Mouse (Mus musculus) right cerebral cortex, postnatal 36 days (tissue): ENCODE measurements at regions not wholly inside any gene's neighbourhood (a gene's known extent, or its start where the extent isn't known, plus 50 kb on each side); places are given as distances from the start of the nearest gene placed in this dataset.

ENCODE experiments used
- DNase-seq, 2 experiments: peaks; one replicate each; pipeline ENCODE4 v3.0.0; 2022; ENCODE audit warnings: low spot score in 2 of 2, mixed read lengths in 1 of 2

DNA sequence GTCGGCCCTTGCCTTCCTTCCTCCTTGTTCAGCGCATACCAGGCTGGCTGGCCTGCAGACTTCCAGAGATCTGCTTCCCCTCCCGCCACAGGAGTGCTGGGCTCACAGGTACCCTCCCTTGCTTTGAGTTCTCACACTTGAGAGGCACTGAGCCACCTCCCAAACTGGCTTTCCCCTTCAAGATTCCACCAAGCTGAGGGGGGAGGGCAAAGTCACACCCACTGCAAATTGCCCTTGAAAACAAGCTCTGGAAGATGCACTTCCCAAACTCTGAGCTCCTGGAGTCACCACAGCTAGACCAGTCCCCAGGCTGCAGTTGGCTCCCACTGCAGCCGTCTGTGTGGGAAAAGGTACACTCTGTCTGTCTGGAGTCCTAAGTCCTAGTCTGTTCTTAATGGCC is 142.1 kb upstream of the Slc22a12 start:
- no peak for DNase-seq

DNA sequence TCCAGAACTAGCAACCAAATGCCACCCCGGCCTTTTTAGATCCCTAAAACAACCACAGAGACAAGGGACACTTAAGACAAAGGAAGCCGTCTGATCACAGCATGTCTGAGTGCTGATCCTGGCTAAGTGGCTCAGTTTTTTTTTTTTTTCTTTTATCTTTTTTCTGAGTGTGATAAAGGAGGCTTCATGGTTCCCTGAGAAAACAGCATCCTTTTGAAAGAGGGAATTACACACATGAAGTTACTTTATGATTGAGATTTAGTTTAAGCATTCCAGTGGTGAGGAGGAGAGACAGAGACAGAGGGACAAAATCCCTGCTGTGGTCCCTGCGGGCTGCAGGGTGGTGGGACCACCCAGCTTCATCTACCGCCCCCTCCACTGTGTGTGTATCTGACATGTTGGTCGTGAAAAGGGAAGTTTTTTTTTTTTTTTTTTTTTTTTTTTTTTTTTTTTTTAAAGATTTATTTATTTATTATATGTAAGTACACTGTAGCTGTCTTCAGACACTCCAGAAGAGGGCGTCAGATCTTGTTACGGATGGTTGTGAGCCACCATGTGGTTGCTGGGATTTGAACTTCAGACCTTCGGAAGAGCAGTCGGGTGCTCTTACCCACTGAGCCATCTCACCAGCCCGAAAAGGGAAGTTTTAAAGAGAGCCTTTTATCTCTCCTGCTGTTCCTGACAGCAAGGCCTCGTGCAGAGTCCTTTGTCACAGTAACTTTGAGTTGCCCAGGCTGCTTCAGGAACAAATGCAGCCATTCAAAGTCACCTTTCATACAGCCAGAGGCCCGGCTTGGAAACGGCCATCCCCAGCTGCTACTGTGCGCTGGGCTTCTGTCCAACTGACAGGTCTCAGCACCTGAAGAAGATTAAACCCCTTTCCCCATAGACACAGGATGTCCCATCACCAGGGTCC is 136.8 kb upstream of the Slc22a12 start:
- DNase-seq = no peak

DNA sequence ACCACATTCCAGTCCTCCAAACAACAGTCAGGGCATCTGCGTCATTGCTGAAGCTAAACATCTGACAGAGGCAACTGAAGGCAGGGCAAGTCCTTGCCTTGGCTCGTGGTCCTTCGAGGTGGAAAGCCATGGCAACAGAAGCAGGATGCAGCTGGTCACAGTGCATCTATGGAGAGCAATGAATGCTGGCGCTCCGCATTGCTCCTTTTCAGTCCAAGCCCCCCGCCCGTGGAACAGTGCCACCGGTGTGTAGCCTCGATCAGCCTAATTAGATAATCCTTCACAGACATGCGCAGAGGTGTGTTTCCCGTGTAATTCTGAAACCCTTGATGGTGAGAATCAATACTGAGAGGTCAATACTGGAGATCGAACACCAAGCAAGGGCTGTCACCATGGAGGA is 134.7 kb upstream of the Slc22a12 start:
- DNase-seq = no peak

DNA sequence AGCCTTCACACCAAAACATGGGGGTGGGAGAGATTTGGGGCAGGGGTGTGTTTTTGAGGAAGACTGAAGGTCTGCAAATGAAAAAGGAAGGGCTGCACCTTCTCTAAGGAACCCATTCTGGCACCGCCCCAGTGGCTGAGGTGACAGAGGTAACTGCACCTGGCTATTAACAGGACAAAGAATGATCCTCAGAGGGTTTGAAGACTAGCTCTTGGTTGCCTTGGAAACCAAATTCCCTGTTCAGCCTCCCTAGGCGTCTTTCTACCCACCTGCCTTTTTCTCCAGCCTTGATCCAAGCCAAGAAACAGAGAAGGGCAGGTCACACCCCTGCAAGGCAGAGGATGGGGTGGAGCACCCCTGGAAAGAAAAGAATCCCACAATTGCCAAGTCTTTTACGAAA is 132.8 kb upstream of the Slc22a12 start:
- no peak for DNase-seq

DNA sequence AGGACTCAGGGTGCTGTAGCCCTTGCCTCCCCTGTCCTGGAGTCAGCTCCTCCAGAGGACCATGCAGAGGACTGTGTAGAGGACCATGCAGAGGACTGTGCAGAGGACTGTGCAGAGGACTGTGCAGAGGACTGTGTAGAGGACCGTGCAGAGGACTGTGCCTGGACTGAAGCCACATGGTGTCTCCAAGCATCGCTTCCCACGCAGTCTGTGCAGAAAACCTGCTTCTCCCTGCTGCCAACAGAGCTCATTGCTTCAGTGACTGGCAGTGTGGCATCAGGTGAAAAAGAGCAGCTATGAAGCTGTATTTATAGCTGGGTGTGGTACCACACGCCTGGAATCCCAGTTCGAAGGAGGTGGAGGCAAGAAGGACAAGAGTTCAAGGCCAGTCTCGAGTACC is 128.9 kb upstream of the Slc22a12 start:
- DNase-seq = peak; percentile 75 to 81

DNA sequence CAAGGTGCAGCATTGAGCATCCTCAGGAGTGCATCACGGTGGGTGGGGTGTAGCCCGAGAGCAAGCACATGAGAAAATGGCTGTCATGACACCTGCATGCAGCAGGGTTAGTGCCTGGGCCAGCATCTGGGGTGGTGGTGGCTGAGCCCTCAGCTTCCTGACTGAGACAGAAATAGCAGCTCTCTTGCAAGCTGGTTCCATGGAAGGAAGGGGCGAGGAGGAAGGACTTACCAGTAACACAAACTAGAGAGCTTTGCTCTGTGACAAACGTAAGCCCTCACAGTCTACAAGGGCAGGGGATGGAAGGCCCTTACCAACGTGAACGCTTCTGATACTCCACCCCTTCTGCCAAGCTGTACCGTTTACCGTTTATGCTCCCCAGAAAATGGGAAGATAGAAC is 127.0 kb upstream of the Slc22a12 start:
- DNase-seq = no peak

DNA sequence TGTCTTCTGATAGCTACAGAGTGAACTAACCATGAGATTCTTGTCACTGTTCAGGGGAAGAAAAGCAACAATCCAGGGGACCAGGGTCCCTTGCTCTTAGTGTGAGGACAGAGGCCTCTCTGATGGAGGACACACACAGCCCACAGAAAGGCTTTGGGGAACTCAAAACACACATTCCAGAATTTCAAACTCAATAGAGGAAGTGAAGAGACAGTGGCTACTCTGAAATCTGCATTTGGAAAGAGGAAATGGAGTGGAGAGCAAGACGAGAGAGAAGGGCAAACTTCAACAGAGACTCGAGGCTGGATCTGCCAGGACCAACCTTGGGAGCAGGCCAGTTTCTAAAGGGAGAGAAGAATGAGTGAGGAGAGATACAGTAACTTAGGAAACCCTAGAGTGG is 125.7 kb upstream of the Slc22a12 start:
- no peak for DNase-seq

DNA sequence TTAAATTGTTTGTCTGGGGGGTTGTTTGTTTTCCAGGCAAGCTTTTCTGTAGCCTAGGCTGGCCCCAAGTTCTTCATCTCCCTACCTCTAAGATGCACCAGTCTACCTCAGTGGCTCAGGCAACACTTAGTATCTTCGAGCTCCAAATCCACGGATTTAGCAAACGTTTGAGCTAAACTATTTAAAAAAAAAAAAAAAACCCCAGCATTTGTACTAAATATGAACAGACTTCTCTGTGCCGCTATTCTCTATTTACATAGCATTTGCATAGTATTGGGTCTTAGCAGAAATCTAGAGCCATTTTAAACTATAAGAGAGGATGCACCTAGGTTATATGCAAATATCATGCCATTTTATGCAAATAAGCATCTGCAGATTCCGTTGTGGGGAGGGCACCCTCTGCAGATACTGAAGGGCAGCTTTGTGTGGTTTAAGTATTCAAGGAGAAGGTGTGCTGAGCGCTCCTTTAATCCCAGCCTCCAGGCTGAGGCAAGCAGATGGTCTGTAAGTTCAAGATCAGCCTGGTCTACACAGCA is 123.4 kb upstream of the Slc22a12 start:
- no peak for DNase-seq

DNA sequence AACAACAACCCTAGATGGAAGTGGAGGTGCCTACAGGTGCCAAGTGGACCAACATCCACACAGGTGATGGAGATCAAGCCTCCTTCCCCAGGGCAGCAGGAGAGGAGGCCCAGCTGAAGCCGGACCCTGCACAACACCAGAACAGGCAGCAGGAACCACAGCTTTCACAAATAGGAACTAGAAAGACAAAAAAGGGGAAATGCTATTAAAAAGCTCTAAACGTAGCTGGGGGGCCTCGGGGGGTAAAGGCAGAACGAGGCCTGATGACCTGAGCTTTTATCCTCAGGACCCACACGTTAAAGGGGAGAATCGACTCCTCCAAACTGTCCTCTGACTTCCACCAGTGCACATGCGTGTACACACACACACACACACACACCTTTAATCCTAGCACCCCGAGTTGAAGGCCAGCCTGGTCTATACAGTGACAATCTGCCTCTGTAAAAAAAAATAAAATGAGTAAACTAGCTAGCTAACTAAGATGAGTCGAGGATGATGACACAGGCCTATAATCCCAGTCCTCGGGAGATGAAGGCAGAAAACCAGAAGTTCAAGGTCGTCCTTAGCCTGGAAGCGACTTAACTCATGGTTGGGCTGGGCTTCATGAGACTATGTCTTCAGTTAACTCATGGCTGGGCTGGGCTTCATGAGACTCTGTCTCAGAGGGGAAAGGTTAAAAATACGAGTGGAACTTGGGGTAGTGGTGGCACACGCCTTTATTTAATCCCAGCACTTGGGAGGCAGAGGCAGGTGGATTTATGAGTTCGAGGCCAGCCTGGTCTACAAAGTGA is 122.6 kb upstream of the Slc22a12 start:
- no peak for DNase-seq

DNA sequence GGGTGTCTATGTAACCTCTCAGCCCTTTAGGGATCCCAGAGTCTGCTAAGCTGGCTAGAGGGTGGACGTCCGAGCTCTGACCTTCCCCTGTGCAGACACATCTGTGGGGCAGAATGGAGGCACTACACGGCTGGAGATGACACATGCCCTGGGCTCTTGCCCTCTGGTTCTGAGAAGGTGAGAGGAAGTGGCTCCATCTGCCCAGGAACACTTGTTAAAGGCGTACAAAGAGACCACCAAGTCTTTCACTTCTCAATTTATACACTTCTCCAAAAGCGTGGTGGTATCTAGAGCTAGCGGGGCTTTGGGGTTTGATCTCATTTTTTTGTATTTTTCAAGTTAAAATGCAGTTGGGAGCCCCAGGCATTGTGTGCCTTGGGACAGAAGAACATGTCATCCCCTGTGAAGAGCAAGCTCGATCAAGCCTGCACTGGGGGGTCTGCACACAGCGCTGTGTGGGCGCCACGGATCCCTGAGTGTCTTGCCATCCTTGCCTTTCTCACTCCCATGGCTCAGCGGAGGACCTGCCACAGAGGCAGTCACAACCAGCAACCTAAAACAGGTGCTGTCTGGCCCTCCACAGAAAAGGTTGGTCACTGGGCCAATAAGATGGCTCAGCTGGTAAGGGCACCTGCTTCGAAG is 121.6 kb upstream of the Slc22a12 start:
- DNase-seq = no peak

DNA sequence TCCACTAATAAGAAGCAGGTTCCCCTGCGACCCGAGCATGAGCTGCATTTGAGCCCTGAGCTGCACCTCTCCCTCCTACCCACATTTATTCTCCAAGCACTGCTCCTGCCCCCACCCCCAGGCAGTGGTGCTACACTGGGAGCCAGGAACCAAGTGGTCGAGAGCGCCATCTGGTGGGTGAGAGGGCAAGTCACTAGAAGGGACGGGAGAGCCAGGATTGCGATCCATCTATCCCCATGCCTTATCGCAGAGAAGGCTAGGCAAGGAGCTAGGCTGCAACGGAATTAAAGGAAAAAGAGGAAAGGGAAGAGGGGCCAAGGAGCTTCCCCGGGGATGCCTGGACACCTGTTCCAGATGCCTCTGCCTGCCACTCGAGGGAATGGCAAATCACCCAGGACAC is 120.6 kb upstream of the Slc22a12 start:
- DNase-seq = peak; percentile 75 to 76

DNA sequence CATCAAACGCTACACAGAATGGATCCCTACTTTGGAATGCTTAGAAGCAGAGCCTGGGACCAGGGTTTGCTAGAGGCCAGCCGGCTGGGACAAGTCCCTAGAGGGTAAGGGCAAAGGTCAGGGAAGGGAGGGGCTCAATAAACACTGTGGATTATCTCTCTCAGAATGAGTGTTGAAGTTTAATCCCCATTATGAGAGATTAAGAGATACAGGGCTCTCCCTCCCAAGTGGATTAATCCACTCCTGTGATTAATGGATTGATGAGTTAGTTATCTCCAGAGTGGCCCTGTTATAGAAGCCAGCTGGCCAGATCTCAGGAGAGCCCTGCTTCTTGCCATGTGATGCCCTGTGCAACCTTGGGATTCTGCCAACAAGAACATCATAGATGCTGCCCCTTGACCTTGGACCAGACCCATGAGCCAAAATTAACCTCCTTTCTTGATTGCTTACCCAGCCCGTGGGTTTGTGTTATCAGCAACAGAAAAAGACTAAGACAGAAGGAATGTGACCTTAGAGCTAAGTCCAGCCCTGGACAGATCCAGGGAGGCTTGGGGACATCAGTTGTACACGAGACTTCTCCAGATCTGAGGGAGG is 119.6 kb upstream of the Slc22a12 start:
- no peak for DNase-seq

DNA sequence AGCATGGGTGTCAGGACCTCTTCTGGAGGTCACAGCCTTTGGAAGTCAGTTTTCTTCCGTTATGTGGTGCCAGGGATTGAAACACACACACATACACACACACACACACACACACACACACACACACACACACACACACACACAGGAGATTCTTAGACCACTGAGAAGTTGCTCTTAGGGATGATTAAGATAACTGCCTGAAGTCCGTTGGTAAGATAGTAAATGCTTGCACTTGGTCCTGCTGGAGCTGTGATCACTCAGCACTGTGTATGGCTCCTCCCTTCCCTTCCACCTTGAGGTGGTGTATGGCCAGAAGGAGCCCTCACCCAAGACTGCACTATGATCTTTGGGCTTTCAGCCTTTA is 118.7 kb upstream of the Slc22a12 start:
- no peak for DNase-seq

DNA sequence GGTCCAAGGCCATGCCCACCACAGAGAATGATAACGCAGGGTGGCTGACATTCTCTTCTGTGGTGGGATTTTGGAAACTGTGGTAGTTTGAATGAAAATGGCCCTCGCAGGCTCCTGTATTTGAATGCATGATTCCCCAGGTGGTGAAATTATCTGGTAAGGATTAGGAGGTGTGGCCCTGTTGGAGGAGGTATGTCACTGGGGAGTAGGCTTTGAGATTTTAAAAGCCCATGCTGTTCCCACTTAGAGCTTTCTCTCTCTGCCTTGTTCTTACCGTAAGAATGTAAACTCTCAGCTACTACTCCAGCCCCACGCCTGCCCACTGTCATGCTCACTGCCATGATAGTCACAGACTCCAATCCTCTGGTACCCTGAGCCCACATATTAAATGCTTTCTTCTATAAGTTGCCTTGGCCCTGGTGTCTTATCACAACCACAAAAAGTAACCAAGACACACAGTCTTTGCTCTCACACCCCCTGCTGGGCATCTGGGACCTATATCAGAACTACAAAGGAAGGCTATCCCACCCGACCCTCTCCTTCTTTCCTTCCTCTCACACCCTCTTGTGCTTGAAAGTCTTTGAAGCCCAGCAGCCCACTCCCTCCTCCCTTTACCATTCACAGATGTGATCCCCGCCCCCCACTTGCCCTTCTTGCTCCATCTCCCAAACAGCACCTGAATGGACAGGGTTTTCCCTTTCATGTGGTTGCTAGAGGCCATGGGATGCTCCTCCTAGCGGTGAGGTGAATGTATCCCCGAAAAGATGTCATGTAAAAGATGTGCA is 118.1 kb upstream of the Slc22a12 start:
- no peak for DNase-seq

DNA sequence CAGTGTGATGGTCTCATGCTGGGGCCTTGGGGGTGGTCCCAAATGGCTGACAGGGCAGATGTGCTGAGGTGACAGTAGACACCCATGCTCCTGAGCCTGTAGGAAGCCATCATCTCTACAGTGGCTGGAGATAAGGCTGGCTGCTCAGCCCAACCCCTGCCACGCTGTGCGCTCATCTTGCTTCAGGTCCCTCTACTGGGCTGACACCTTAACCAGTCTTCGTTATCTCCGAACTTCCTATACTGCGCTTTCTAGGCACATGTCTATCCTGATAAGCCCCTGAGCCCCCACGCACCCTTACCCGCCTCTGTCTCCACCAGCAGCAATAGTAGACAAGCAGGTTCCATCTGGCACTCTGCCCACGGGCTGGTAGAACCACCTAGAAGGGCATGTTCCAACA is 117.3 kb upstream of the Slc22a12 start:
- DNase-seq = no peak

DNA sequence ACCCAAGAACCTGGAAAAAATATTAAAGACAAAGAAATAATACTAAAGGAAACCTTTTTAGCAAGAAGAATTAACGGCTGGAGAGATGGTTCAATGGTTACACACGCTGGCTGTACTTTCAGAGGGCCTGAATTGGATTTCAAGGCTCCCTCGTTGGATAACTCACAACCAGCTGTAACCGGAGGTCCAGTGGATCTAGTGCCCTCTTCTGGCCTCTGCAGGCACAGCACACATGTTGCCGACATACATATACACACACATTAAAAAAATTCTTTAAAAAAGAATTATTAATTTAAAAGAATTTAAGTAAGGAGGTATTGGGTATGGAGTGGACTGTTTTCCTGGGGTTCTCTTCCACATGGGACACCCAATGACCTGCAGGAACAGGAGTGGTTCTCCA is 111.7 kb upstream of the Slc22a12 start:
- DNase-seq = no peak

DNA sequence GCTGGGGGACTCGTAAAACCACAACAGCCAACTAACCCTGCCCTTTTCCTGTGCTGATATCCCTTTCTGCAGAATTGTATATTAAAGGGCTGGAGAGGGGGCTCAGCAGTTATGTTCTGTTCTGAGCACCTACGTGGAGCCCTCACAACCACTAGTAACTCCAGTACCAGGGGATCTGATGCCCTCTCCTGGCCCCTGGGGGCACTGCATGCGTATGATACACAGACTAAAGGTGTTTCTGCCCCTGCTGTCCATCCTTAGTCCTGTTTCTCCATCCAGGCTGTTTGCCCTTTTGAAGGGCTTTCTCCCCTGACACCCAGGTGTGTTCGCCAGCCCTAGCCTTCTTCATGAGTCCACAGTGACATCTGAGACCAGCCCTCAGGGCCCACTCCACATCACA is 109.9 kb upstream of the Slc22a12 start:
- no peak for DNase-seq

DNA sequence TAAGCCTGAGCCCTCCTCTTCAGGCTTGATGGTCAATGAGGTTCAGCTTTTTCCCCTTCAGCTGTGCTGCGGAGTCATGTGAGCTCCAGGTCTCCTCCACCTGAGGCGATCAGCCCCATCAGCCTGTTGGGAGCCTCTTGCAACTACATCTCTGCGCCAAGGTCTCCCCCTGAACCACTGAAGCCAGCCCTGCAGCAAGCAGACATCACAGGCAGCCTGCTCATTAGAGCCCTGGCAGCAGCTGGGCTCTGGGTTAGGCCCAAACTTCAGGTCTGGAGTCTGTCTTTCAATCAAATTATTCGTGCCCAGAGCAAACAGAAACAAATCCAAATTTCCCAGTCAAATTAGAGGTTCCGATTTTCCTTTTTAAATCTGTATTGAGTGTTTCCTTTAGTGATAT is 108.4 kb upstream of the Slc22a12 start:
- DNase-seq = no peak

DNA sequence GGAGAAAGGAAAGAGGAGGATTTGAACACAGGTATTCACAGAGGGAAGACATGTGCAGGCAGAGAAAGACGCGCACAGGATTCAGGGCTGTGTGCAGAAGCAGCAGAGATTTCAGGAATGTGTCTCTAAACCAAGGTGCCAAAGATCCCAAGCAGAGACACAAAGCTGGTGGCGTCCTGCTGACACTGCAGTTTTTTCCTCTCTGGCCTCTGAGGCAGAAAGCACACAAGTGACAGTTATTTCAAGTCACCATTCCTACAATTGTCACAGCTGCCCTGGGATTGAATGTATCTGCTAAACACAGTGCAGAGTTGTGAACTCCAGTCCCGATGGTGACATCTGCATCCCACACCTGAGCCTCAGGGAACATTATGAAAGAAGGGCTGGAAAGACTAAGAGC is 107.1 kb upstream of the Slc22a12 start:
- DNase-seq = no peak

DNA sequence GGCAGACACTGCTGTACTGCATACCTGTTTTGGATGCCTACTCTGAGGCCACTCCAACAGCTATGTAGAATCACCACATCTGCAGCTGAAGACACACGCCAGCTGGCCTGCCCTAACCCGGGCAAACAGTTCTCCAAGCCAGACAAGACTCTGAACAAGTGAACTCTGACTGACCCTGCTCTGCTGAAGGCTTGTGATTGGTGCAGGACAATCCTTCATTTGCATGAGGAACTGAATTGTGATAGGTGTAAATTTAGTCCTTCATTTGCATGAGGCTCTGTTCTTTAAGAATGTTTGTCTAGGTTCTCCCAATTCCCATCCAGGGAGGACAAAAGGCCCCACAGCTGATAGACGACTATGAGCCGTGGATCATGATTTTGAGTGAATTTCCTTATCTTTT is 104.9 kb upstream of the Slc22a12 start:
- DNase-seq = no peak

DNA sequence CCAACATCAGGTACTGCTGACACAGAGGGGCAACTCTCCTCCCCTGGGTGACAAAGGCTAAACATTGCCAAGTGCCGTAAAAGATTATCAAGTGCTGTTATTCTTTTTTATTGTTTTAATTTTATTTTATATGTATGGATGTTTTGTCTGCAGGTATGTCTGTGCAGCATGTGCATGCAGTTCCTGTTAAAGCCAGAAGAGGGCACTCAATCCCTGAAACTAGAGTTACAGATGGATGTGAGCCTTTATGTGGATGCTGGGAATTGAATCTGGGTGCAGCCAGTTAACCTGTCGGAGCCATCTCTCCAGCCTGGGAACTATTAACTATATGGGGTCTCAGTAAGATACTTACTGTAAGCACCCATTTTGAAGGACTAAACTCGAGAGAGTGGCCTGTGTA is 104.4 kb upstream of the Slc22a12 start:
- DNase-seq = no peak
